Mouse (Mus musculus) bone marrow macrophage, adult 2 months (primary cell): Measurements from ENCODE around the gene Fxyd7. TPM values are rescaled to one million over a fixed set of nuclear protein-coding genes. Genes with fewer than 3 reads are reported as not detected.

Experiments used
- H3K27ac ChIP-seq: 2 replicates; pipeline ENCODE4 v1.5.1; 2012; ENCODE audit warnings: low read depth, low read length; ENCODE audit not compliant: insufficient read depth
- H3K4me1 ChIP-seq: 2 replicates; pipeline ENCODE4 v1.6.1; 2012; ENCODE audit warnings: low read length; ENCODE audit not compliant: control insufficient read depth, insufficient read depth
- H3K4me3 ChIP-seq: 2 replicates; pipeline ENCODE4 v1.5.1; 2012; ENCODE audit warnings: mild to moderate bottlenecking, low read length, moderate library complexity; ENCODE audit not compliant: insufficient read depth
- CTCF ChIP-seq: IDR thresholded peaks from 2 replicates; pipeline ENCODE4 v1.5.1; 2012; ENCODE audit warnings: low read depth, mild to moderate bottlenecking, low read length, moderate library complexity
- POLR2A ChIP-seq: IDR thresholded peaks from 2 replicates; pipeline ENCODE4 v1.6.1; 2012; ENCODE audit warnings: mild to moderate bottlenecking, low read depth, low read length, borderline replicate concordance
- polyA plus RNA-seq: library from polyadenylated mRNA; stranded (reverse); fragments of >200 nt; gene quantifications from 2 replicates; pipeline ENCODE4 v1.2.4, GENCODE M21; 2012; ENCODE audit not compliant: missing spikeins, insufficient read depth, insufficient read length

Gene Fxyd7
- polyA plus RNA-seq = not detected in 2 replicates

DNA sequence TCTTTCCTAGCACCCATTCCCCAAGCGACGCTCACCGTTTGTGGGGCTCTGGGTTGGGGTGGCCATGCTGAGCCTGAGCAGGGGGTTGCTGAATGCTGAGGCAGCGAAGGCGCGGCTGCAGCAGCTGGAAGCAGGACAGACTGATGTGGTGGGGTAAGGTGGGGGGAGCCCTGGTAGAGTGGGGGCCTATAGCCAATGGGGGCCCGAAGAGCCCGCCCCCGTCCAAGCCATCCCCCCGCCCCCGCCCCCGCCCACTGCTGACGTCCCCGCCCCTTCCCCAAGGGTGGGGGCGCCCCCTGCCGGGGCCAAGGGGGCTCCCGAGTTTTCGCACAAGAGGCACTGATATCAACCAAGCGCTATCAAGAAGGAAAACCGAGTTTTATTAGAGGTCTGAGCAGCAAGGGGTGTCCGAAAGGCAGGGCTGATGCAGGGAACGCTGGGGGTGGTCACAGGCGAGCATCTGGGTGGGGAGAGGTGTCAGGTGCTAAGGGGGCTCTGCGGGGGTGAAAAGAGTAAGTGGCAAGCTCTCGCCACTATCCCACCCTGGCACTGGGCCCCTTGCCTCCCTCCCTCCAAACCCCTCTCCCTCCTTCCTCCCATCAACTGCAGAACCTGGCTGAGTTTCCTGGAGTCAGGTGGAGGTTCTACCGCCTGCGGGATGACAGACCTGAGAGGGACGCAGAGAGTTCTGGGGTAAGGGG, at the start of gene Fxyd7:
Gene Fxyd7 (minus strand): TSS at position 147 of the 701 bp plus-strand sequence.
- H3K4me3 ChIP-seq = no peak within 1 kb of the TSS
- H3K4me1 ChIP-seq = 0 out of 2 replicates have a peak, but pooled peaks cover 3% of the 10 kb centered on the region
- TF ChIP-seq CTCF (no peak), POLR2A (no peak)
- no peak within 1 kb of the TSS for H3K27ac ChIP-seq

DNA sequence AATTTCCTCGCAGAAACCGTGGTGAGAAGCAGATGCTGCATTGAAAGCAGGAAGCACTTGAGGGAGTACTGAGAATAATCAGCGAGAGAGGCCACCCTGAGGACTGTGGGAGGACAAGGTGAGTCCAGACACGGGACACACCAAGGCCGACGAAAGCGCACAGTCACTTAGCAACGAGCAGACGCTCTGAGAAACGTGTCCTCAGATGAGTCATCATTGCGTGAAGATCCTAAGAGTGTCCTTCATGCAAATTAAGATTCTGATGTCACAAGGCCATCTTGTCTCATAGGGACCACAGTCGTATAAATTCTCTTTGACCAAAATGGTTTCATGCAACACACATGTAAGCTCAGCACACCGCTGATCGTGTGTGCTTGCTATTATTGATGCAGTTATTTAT, 49.5 kb upstream of the Fxyd7 start:
- TF ChIP-seq CTCF (no peak), POLR2A (no peak)
- H3K4me1 ChIP-seq = peaks cover 9% of the 10 kb centered on the region
- no peak overlapping the region for H3K27ac ChIP-seq
- H3K4me3 ChIP-seq = no peak overlapping the region

DNA sequence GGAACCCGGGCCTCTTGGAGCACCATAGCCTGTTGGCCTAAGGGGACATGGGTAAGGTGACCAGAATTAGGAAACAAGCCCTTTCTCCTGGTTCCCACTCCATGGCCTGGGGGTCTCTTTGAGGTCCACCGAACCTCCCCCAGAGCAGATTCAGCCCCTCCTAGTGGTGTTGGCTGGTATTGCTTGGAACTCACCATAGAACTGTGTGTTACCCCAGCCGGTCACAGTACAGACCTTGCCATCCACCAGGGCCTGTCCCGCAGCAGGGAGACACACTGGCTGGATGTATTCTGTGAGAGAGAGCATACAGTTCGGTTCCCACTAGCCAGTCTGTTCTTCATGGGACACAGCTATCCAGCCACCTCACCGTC, 48.3 kb upstream of the Fxyd7 start:
- TF ChIP-seq CTCF = no peak
- TF ChIP-seq POLR2A = no peak
- Histone ChIP-seq H3K4me3 (no peak overlapping the region), H3K27ac (no peak overlapping the region), H3K4me1 (peaks cover 6% of the 10 kb centered on the region; the same call in 1 of the 2 replicates)

DNA sequence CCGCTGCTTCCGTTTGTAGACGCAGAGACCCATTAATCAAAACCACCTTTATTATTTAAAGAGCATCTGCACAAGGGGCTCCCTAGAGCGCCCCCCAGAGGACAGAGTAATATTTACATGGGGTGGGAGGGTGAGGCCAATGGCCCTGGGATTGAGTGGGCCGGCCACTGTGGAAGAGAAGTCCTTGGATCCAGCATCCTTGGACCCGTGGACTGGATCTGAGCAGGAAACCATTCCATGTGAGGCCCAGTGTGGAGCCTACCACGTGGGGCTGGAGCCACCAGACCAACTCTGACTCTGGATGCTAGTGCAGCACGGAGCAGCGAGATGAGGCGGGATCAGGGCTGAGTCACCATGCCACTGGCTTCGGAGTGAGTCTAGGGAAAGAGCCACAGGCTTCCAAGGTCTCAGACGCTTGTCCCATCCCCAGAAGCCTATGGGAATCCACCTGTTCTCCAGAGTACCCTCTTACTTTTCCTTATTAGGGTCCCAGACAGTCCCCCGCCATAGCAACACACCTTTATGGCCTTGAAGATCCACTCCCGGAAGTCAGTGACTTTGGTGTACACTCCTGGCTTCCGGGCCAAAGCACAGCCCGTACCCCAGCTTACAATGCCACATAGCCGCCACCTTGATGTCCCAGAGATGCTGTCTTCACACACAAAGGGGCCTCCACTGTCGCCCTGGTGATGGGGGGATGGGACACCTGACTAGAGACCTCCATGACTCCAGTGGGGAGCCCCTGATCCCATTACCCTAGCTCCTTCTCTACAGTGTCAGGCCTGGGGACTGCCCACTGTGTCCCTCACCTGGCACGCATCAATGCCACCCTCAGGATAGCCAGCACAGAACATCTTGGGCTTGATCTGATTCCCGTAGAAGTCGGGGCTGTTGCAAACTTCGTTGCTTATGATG, 47.7 kb upstream of the Fxyd7 start:
- TF ChIP-seq POLR2A (no peak), CTCF (peak; percentile 23; the same call in 1 of the 2 replicates)
- H3K4me3 ChIP-seq = no peak overlapping the region
- H3K27ac ChIP-seq = no peak overlapping the region
- peaks cover 6% of the 10 kb centered on the region; the same call in 1 of the 2 replicates for H3K4me1 ChIP-seq

DNA sequence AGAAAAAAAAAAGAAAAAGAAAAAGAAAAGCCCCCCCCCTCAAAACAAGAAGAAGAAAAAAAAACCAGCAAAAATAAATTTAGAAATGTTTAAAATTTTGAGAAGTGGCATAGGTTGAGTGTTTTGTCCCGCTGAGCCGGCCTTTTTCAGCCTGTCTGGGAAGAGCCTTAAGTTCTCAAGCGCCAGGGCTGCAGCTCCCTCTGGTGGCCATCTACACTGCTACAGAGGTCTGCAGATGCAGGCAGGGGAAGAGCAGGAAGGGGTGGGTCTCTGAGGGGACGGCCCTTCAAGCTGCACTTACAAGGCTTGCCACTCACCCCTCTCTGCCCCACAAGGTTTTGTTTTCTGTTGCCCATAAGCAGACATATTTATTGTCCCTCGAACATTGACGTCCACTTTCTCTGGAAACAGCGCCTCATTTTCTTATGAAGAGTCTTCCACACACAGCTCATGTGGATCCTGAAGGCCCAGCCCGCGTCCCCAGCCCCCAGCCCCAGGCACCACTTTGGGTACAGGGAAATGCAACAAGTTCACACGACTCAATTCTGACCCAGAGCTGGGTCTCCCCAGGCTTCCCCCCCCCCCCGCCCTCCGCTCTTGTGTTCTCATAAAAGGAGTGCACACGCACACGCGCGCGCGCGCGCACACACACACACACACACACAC, 46.4 kb upstream of the Fxyd7 start:
- Histone ChIP-seq H3K4me1 (peaks cover 6% of the 10 kb centered on the region; the same call in 1 of the 2 replicates), H3K4me3 (no peak overlapping the region), H3K27ac (no peak overlapping the region)
- TF ChIP-seq POLR2A = no peak
- peak; percentile 88 for TF ChIP-seq CTCF

DNA sequence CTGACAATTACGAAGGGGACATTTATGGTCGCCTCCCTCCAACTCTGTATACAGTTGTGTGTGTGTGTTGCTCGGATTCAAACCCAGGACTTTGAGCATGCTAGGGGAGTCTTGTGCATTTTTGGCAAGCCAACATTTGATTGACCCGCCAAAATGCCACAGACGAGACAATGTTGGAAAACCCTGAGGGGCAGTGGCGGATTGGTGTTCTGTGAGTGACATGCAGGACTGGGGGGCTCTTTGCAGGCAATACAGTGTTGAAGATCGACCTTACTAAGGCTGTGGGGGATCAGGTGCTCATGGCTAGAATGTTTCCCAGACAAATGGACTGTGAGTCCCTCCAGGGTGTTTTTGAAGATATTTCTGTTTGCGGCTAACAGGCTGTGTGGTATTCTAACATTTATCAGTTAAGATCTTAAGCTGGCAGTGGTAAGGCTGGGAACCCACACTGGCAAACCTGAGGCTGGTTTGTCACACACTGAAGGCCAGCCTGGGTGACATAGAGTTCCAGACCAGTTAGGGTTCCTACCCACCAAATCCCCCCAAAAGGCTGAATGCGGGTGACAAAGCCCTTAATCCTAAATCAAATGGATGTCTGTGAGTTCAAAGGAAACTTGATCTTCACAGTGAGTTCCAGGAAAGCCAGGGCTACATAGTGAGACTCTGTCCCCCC, 45.8 kb upstream of the Fxyd7 start:
- TF ChIP-seq CTCF (no peak), POLR2A (no peak)
- Histone ChIP-seq H3K4me1 (peaks cover 6% of the 10 kb centered on the region; the same call in 1 of the 2 replicates), H3K27ac (no peak overlapping the region), H3K4me3 (no peak overlapping the region)

DNA sequence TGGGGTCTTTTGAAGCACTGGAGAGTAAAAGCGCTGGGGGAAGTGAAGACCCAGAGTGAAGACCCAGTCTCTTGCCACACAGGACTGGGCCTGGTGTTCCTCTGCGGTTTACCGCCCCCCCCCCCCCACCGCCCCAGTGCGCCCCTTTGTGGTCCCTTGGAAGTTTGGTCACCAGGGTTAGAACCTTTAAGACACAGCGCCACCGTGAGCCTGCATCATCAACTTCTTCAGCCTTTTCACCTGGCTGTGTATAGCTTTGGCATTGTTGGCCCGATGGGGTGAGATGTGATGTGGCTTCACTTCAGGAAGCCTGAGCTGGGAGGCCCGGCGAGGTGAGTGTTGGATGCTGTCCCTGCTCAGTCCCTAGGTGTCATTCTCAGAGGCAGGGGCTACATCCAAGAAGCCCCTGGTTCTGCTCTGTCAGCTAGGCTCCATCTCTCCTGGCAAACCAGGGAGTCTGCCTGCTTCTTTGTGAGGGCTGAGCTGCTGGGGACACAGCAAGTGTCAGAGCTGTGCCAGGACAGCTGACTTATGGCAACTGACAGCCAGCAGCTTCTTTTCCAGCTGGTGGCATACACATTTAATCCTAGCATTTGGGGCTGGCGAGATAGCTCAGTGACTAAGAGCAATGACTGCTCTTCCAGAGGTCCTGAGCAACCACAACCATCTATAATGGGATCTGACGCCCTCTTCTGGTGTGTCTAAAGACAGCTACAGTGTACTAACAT, 43.7 kb upstream of the Fxyd7 start:
- Histone ChIP-seq H3K27ac (no peak overlapping the region), H3K4me1 (peaks cover 3% of the 10 kb centered on the region), H3K4me3 (no peak overlapping the region)
- TF ChIP-seq POLR2A (no peak), CTCF (no peak)

DNA sequence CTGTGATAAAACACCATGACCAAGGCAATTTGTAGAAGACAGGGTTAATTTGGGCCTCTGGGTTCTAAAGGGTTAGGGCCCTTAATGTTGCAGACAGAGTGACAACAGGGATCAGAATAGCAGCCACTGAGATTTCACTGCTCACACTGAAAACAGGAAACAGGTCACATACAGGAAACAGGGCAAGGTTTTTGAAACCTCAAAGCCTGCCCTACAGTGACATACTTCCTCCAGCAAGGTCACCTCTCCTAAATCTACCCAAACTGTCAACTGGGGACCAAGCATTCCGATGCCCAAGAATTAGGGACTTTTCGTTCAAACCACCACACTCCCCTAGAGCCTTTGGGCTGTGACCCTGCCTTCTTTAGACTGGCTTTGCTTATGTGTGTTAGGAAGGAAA, 38.5 kb upstream of the Fxyd7 start:
- Histone ChIP-seq H3K4me3 (no peak overlapping the region), H3K4me1 (peaks cover 28% of the 10 kb centered on the region), H3K27ac (peak overlapping the region; percentile 72)

More for the DNA sequence above, 38.5 kb upstream of the Fxyd7 start:
- TF ChIP-seq CTCF = no peak
- no peak for TF ChIP-seq POLR2A
